Mouse (Mus musculus): ENCODE results near the gene Slc28a3. TPM values are rescaled to one million over a fixed set of nuclear protein-coding genes. Genes with fewer than 3 reads are reported as not detected.

The Slc28a3 gene
- total and polyA plus RNA-seq, 2 experiments from 2014 or later = not detected

DNA sequence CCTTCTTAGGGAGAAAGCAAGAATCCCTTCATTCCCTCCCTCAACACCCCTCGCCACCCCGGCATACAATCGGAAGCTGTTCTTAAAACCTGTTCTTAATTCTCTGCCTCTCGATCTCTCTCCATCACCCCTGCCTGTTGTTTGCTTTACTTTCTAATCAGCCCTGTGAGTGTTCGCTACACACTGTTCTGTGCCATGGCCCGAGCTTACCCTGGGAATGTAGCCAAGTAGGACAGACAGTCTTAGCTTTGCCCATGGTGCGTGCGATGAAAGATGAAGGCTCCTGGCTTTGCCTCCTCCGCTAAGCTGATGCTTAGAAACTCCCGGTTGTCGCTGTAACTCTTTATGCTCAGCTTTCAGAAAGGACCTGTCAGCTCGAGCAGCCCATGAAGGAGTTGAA is 112.9 kb downstream of the Slc28a3 start:
- Histone ChIP-seq H3K4me3 (ENCODE audit: low read depth, low read length) (no peak overlapping the region), H3K36me3 (replicated peaks; ENCODE audit: control insufficient read depth, insufficient read depth, low read length) (no peaks in the 10 kb centered on the region), H3K4me2 (ENCODE audit: low read depth, low read length) (peak overlapping the region; percentile 28), H3K9me3 (replicated peaks; ENCODE audit: control insufficient read depth, low read length) (no peaks in the 10 kb centered on the region), H3K9ac (replicated peaks; ENCODE audit: low read depth, low read length) (no peak overlapping the region), H3K27me3 (ENCODE audit: control insufficient read depth, insufficient read depth, low read length) (peaks cover 6% of the 10 kb centered on the region; the same call in 1 of the 2 replicates), H3K27ac (ENCODE audit: low read depth) (no peak overlapping the region), H3K4me1 (ENCODE audit: control insufficient read depth, insufficient read depth) (peaks cover 22% of the 10 kb centered on the region)
- WGBS = 25% methylated on average over 12 of the region's 12 CpGs
- peak; percentile 50 for ATAC-seq (ENCODE audit: insufficient read depth, low read depth)
- TF ChIP-seq EP300 (IDR thresholded peaks at IDR 0.05; ENCODE audit: low read depth) (no peak), CTCF (IDR thresholded peaks at IDR 0.05; ENCODE audit: low read depth) (no peak)
- peak; percentile 45 for DNase-seq (ENCODE audit: low spot score)

Other genes with a start within 250 kb of the Slc28a3 start
- 24.9 and 32.7 TPM in 2 replicates for gene 2210016F16Rik, start 225.7 kb downstream of the Slc28a3 start, total RNA-seq (2014; rRNA removed; ENCODE audit: low replicate concordance)
- 25.7 and 26.5 TPM in 2 replicates for gene 2210016F16Rik, start 225.7 kb downstream of the Slc28a3 start, polyA plus RNA-seq (2015; fragmentation: Nextera tagmentation; extraction: Ambion mirVana)
- 5.7 and 16.1 TPM in 2 replicates for gene Rmi1, start 208.6 kb downstream of the Slc28a3 start, total RNA-seq (2014; rRNA removed; ENCODE audit: low replicate concordance)
- 13.3 and 14.4 TPM in 2 replicates for gene Rmi1, start 208.6 kb downstream of the Slc28a3 start, polyA plus RNA-seq (2015; fragmentation: Nextera tagmentation; extraction: Ambion mirVana)
- gene Hnrnpk, start 207.5 kb downstream of the Slc28a3 start, total RNA-seq (2014; rRNA removed; ENCODE audit: low replicate concordance) = 377 and 387 TPM in 2 replicates
- gene Hnrnpk, start 207.5 kb downstream of the Slc28a3 start, polyA plus RNA-seq (2015; fragmentation: Nextera tagmentation; extraction: Ambion mirVana) = 581 and 606 TPM in 2 replicates
- 1.3 and 2.9 TPM in 2 replicates for gene Ntrk2, start 195.7 kb upstream of the Slc28a3 start, total RNA-seq (2014; rRNA removed; ENCODE audit: low replicate concordance)
- gene Ntrk2, start 195.7 kb upstream of the Slc28a3 start, polyA plus RNA-seq (2015; fragmentation: Nextera tagmentation; extraction: Ambion mirVana) = 0.92 TPM in 2 replicates